Mouse (Mus musculus) adrenal gland, postnatal 25 days (tissue): Measurements from ENCODE around the gene Trak2. TPM values are rescaled to one million over a fixed set of nuclear protein-coding genes. Genes with fewer than 3 reads are reported as not detected.
"Not testable (repeated sequence)": the region's sequence is repeated elsewhere in the genome, so short reads cannot be mapped to it uniquely, and the experiment has no call there.

Source experiments
- DNase-seq: peaks from one replicate; pipeline ENCODE4 v3.0.0; 2021; ENCODE audit warnings: mixed read lengths
- total RNA-seq: library from RNA; stranded (reverse); gene quantifications from 2 replicates; pipeline ENCODE4 v1.2.3, GENCODE M21; 2021

The Trak2 gene
- total RNA-seq, 1 experiment from 2014 or later = 49.7 TPM

GRCm38 (mm10) chr1:58953686-58954434 is 19.4 kb downstream of the Trak2 start:
- DNase-seq = no peak

GRCm38 (mm10) chr1:58952997-58953396 is 20.2 kb downstream of the Trak2 start:
- no peak for DNase-seq

GRCm38 (mm10) chr1:58952526-58952925 is 20.7 kb downstream of the Trak2 start:
- DNase-seq = no peak

GRCm38 (mm10) chr1:58951841-58952240 is 21.4 kb downstream of the Trak2 start:
- DNase-seq = no peak

- peak; percentile 65 for DNase-seq
Measured at GRCm38 (mm10) chr1:58950899-58951648, 22.2 kb downstream of the Trak2 start.

- no peak for DNase-seq
Measured at GRCm38 (mm10) chr1:58949561-58950106, 23.6 kb downstream of the Trak2 start.

GRCm38 (mm10) chr1:58946718-58947117 is 26.5 kb downstream of the Trak2 start:
- DNase-seq = no peak

- DNase-seq = no peak
Measured at GRCm38 (mm10) chr1:58945960-58946670, 27.1 kb downstream of the Trak2 start.

- DNase-seq = no peak
Measured at GRCm38 (mm10) chr1:58945523-58945922, 27.7 kb downstream of the Trak2 start.

GRCm38 (mm10) chr1:58937606-58938099 is 35.6 kb downstream of the Trak2 start:
- DNase-seq = no peak

GRCm38 (mm10) chr1:58936746-58937605 is 36.3 kb downstream of the Trak2 start:
- no peak for DNase-seq

GRCm38 (mm10) chr1:58926664-58927063 is 46.6 kb downstream of the Trak2 start:
- no peak for DNase-seq

GRCm38 (mm10) chr1:58917566-58917965 is 55.7 kb downstream of the Trak2 start:
- DNase-seq = no peak

- no peak for DNase-seq
Measured at GRCm38 (mm10) chr1:58909636-58910272, 63.5 kb downstream of the Trak2 start.

- DNase-seq = no peak
Measured at GRCm38 (mm10) chr1:58903681-58904080, 69.5 kb downstream of the Trak2 start.

GRCm38 (mm10) chr1:58897561-58897960 is 75.7 kb downstream of the Trak2 start:
- DNase-seq = peak; percentile 14

GRCm38 (mm10) chr1:58892386-58892785 is 80.8 kb downstream of the Trak2 start:
- DNase-seq = not testable (repeated sequence)

GRCm38 (mm10) chr1:58891481-58892170 is 81.6 kb downstream of the Trak2 start:
- DNase-seq = not testable (repeated sequence)

GRCm38 (mm10) chr1:58890697-58891290 is 82.4 kb downstream of the Trak2 start:
- DNase-seq = not testable (repeated sequence)
